ENCODE assay signal across 12 mouse cellular contexts in genomic region chr1:132794462-132794861, GRCm38 (mm10).
"Had no signal": no experiment of that assay in that cellular context is flagged by ENCODE, and none has a peak within 500 bp of the region (broad histone marks: within the 10 kb centered on the region; RNA-seq: fewer than 3 reads in every experiment).

No protein-coding gene starts in this region.

- DNase-seq: gastrocnemius, postnatal 14 days; gastrocnemius, postnatal 36 days; heart, adult 18-20 months; heart, postnatal 10 days; heart, postnatal 4 days; kidney, adult 2 months; kidney, adult 9 months; kidney, postnatal 14 days; kidney, postnatal 4 days had no signal

- ATAC-seq: hindbrain, postnatal 0 days; intestine, postnatal 0 days; liver, embryonic 12.5 days had no signal
